Mouse (Mus musculus) forebrain, embryonic 12.5 days (tissue): ENCODE data around the gene Ppard. TPM values are rescaled to one million over a fixed set of nuclear protein-coding genes. Genes with fewer than 3 reads are reported as not detected.

Experiments
- ATAC-seq: fragments of 200-750 bp; cut with Nextera tagmentation; 2 replicates; pipeline ENCODE4 v1.8.0; 2017; ENCODE audit warnings: moderate TSS enrichment; ENCODE audit not compliant: low FRiP score
- H3K27ac ChIP-seq: fragments of 300-500 bp; sonication (generic); 2 replicates; pipeline ENCODE4 v1.5.1; 2016; ENCODE audit warnings: mild to moderate bottlenecking
- H3K27me3 ChIP-seq: fragments of 300-500 bp; sonication (generic); 2 replicates; pipeline ENCODE4 v1.6.1; 2016; ENCODE audit warnings: mild to moderate bottlenecking
- H3K36me3 ChIP-seq: fragments of 300-500 bp; sonication (generic); replicated peaks from 2 replicates; pipeline ENCODE4 v1.6.1; 2016; ENCODE audit warnings: mild to moderate bottlenecking
- H3K4me1 ChIP-seq: fragments of 300-500 bp; sonication (generic); 2 replicates; pipeline ENCODE4 v1.6.1; 2016
- H3K4me2 ChIP-seq: fragments of 300-500 bp; sonication (generic); 2 replicates; pipeline ENCODE4 v1.6.1; 2016; ENCODE audit warnings: mild to moderate bottlenecking, moderate library complexity
- H3K4me3 ChIP-seq: fragments of 300-500 bp; sonication (generic); replicated peaks from 2 replicates; pipeline ENCODE4 v1.5.1; 2016; ENCODE audit warnings: mild to moderate bottlenecking
- H3K9ac ChIP-seq: fragments of 300-500 bp; sonication (generic); 2 replicates; pipeline ENCODE4 v1.6.1; 2016; ENCODE audit warnings: mild to moderate bottlenecking
- H3K9me3 ChIP-seq: fragments of 300-500 bp; sonication (generic); 2 replicates; pipeline ENCODE4 v1.6.1; 2016
- WGBS: fragments of 180-500 bp; shearing (Covaris S2); methylation state at CpG from one replicate; pipeline ENCODE4 v1.1.7; 2016; 5-methylcytosine and 5-hydroxymethylcytosine counted together
- polyA plus RNA-seq: library from polyadenylated mRNA; unstranded; fragments of >200 nt; fragmentation: Nextera tagmentation; extraction: Ambion mirVana; gene quantifications from 2 replicates; pipeline ENCODE4 v1.2.1, GENCODE M21; 2016

Gene Ppard
- polyA plus RNA-seq, 1 experiment from 2014 or later = 1.6 TPM

GRCm38 (mm10) chr17:28263181-28263894, 30.8 kb downstream of the Ppard start:
- Histone ChIP-seq H3K36me3 (no peaks in the 10 kb centered on the region), H3K27me3 (no peaks in the 10 kb centered on the region), H3K9ac (no peak overlapping the region), H3K9me3 (no peaks in the 10 kb centered on the region), H3K4me3 (no peak overlapping the region), H3K27ac (no peak overlapping the region), H3K4me1 (peaks cover 4% of the 10 kb centered on the region; the same call in 1 of the 2 replicates), H3K4me2 (no peak overlapping the region)
- no peak for ATAC-seq
- WGBS = 70% methylated on average over 13 of the region's 13 CpGs

- 88% methylated on average over 5 of the region's 5 CpGs for WGBS
- H3K27ac ChIP-seq = no peak overlapping the region
- H3K9ac ChIP-seq = no peak overlapping the region
- H3K4me3 ChIP-seq = no peak overlapping the region
- no peaks in the 10 kb centered on the region for H3K36me3 ChIP-seq
- no peak overlapping the region for H3K4me2 ChIP-seq
- H3K4me1 ChIP-seq = peaks cover 4% of the 10 kb centered on the region; the same call in 1 of the 2 replicates
- ATAC-seq = no peak
- no peaks in the 10 kb centered on the region for H3K9me3 ChIP-seq
- no peaks in the 10 kb centered on the region for H3K27me3 ChIP-seq
These were observed 34.8 kb downstream of the Ppard start for GRCm38 (mm10) chr17:28267251-28267650.

- Histone ChIP-seq H3K27ac (no peak overlapping the region), H3K27me3 (no peaks in the 10 kb centered on the region), H3K9ac (no peak overlapping the region), H3K36me3 (no peaks in the 10 kb centered on the region), H3K4me2 (no peak overlapping the region), H3K9me3 (no peaks in the 10 kb centered on the region), H3K4me1 (no peaks in the 10 kb centered on the region), H3K4me3 (no peak overlapping the region)
- 86% methylated on average over 13 of the region's 13 CpGs for WGBS
- ATAC-seq = no peak
These were observed 37.7 kb downstream of the Ppard start for GRCm38 (mm10) chr17:28270165-28270564.

- Histone ChIP-seq H3K27me3 (no peaks in the 10 kb centered on the region), H3K9ac (no peak overlapping the region), H3K4me2 (no peak overlapping the region), H3K36me3 (no peaks in the 10 kb centered on the region), H3K9me3 (no peaks in the 10 kb centered on the region), H3K27ac (no peak overlapping the region), H3K4me3 (no peak overlapping the region), H3K4me1 (no peaks in the 10 kb centered on the region)
- no peak for ATAC-seq
- WGBS = 82% methylated on average over 12 of the region's 12 CpGs
These were observed 39.2 kb downstream of the Ppard start for GRCm38 (mm10) chr17:28271537-28272266.

- no peak overlapping the region for H3K9ac ChIP-seq
- no peaks in the 10 kb centered on the region for H3K9me3 ChIP-seq
- no peaks in the 10 kb centered on the region for H3K36me3 ChIP-seq
- no peak overlapping the region for H3K4me3 ChIP-seq
- H3K4me2 ChIP-seq = no peak overlapping the region
- H3K27ac ChIP-seq = no peak overlapping the region
- no peaks in the 10 kb centered on the region for H3K4me1 ChIP-seq
- H3K27me3 ChIP-seq = no peaks in the 10 kb centered on the region
- no peak for ATAC-seq
- 87% methylated on average over 9 of the region's 9 CpGs for WGBS
These were observed 39.8 kb downstream of the Ppard start for GRCm38 (mm10) chr17:28272281-28272680.

- no peaks in the 10 kb centered on the region for H3K9me3 ChIP-seq
- no peak overlapping the region for H3K27ac ChIP-seq
- H3K4me2 ChIP-seq = no peak overlapping the region
- WGBS = 90% methylated on average over 6 of the region's 6 CpGs
- H3K27me3 ChIP-seq = no peaks in the 10 kb centered on the region
- no peaks in the 10 kb centered on the region for H3K4me1 ChIP-seq
- no peak overlapping the region for H3K4me3 ChIP-seq
- H3K9ac ChIP-seq = no peak overlapping the region
- ATAC-seq = no peak
- no peaks in the 10 kb centered on the region for H3K36me3 ChIP-seq
These were observed 40.3 kb downstream of the Ppard start for GRCm38 (mm10) chr17:28272837-28273236.

- WGBS = 89% methylated on average over 3 of the region's 3 CpGs
- Histone ChIP-seq H3K27ac (no peak overlapping the region), H3K36me3 (no peaks in the 10 kb centered on the region), H3K4me1 (peaks cover 8% of the 10 kb centered on the region), H3K9ac (no peak overlapping the region), H3K9me3 (no peaks in the 10 kb centered on the region), H3K27me3 (no peaks in the 10 kb centered on the region), H3K4me3 (no peak overlapping the region), H3K4me2 (no peak overlapping the region)
- no peak for ATAC-seq
These were observed 42.2 kb downstream of the Ppard start for GRCm38 (mm10) chr17:28274739-28275138.

GRCm38 (mm10) chr17:28277226-28277625, 44.7 kb downstream of the Ppard start:
- Histone ChIP-seq H3K27ac (no peak overlapping the region), H3K9me3 (no peaks in the 10 kb centered on the region), H3K4me3 (no peak overlapping the region), H3K27me3 (no peaks in the 10 kb centered on the region), H3K9ac (no peak overlapping the region), H3K36me3 (no peaks in the 10 kb centered on the region), H3K4me2 (no peak overlapping the region), H3K4me1 (peaks cover 22% of the 10 kb centered on the region)
- WGBS = 87% methylated on average over 14 of the region's 14 CpGs
- ATAC-seq = no peak

- H3K36me3 ChIP-seq = no peaks in the 10 kb centered on the region
- H3K27ac ChIP-seq = no peak overlapping the region
- H3K4me1 ChIP-seq = peaks cover 22% of the 10 kb centered on the region
- no peak overlapping the region for H3K4me3 ChIP-seq
- 81% methylated on average over 10 of the region's 10 CpGs for WGBS
- H3K9me3 ChIP-seq = no peaks in the 10 kb centered on the region
- no peaks in the 10 kb centered on the region for H3K27me3 ChIP-seq
- no peak overlapping the region for H3K9ac ChIP-seq
- no peak overlapping the region for H3K4me2 ChIP-seq
- ATAC-seq = no peak
These were observed 45.2 kb downstream of the Ppard start for GRCm38 (mm10) chr17:28277721-28278120.

GRCm38 (mm10) chr17:28278156-28278555, 45.7 kb downstream of the Ppard start:
- no peak for ATAC-seq
- H3K4me1 ChIP-seq = peaks cover 22% of the 10 kb centered on the region
- H3K27ac ChIP-seq = no peak overlapping the region
- no peaks in the 10 kb centered on the region for H3K27me3 ChIP-seq
- 88% methylated on average over 3 of the region's 3 CpGs for WGBS
- no peak overlapping the region for H3K4me3 ChIP-seq
- no peaks in the 10 kb centered on the region for H3K9me3 ChIP-seq
- no peak overlapping the region for H3K9ac ChIP-seq
- no peaks in the 10 kb centered on the region for H3K36me3 ChIP-seq
- no peak overlapping the region for H3K4me2 ChIP-seq

- no peaks in the 10 kb centered on the region for H3K9me3 ChIP-seq
- H3K36me3 ChIP-seq = no peaks in the 10 kb centered on the region
- no peak overlapping the region for H3K4me2 ChIP-seq
- no peak overlapping the region for H3K27ac ChIP-seq
- 56% methylated on average over 4 of the region's 4 CpGs for WGBS
- no peak overlapping the region for H3K9ac ChIP-seq
- no peaks in the 10 kb centered on the region for H3K27me3 ChIP-seq
- H3K4me3 ChIP-seq = no peak overlapping the region
- H3K4me1 ChIP-seq = peaks cover 22% of the 10 kb centered on the region
- ATAC-seq = no peak
These were observed 46.7 kb downstream of the Ppard start for GRCm38 (mm10) chr17:28279236-28279635.

- ATAC-seq = no peak
- no peak overlapping the region for H3K27ac ChIP-seq
- no peaks in the 10 kb centered on the region for H3K36me3 ChIP-seq
These were observed 47.4 kb downstream of the Ppard start for GRCm38 (mm10) chr17:28279780-28280422.

More at GRCm38 (mm10) chr17:28279780-28280422, 47.4 kb downstream of the Ppard start:
- WGBS = 74% methylated on average over 15 of the region's 15 CpGs
- H3K4me1 ChIP-seq = peaks cover 22% of the 10 kb centered on the region
- H3K4me2 ChIP-seq = no peak overlapping the region
- H3K9ac ChIP-seq = no peak overlapping the region
- H3K9me3 ChIP-seq = no peaks in the 10 kb centered on the region
- no peaks in the 10 kb centered on the region for H3K27me3 ChIP-seq
- H3K4me3 ChIP-seq = no peak overlapping the region
